Mouse (Mus musculus) stomach, embryonic 15.5 days (tissue): ENCODE results near the gene Atf2. TPM values are rescaled to one million over a fixed set of nuclear protein-coding genes. Genes with fewer than 3 reads are reported as not detected.
A peak's percentile ranks its signal among the peaks of the same experiment; 100 is the strongest.

ENCODE experiments used
- ATAC-seq: fragments of 200-750 bp; cut with Nextera tagmentation; 2 replicates; pipeline ENCODE4 v1.8.0; 2017; ENCODE audit warnings: low read depth, moderate number of reproducible peaks, moderate TSS enrichment; ENCODE audit not compliant: insufficient read depth, low FRiP score
- H3K27ac ChIP-seq: fragments of 300-500 bp; sonication (generic); 2 replicates; pipeline ENCODE4 v1.5.1; 2015; ENCODE audit warnings: mild to moderate bottlenecking, inconsistent platforms
- H3K27me3 ChIP-seq: fragments of 300-500 bp; sonication (generic); replicated peaks from 2 replicates; pipeline ENCODE4 v1.6.1; 2015; ENCODE audit warnings: inconsistent platforms
- H3K36me3 ChIP-seq: fragments of 300-500 bp; sonication (generic); 2 replicates; pipeline ENCODE4 v1.6.1; 2015; ENCODE audit warnings: inconsistent platforms
- H3K4me1 ChIP-seq: fragments of 300-500 bp; sonication (generic); 2 replicates; pipeline ENCODE4 v1.6.1; 2015; ENCODE audit warnings: inconsistent platforms
- H3K4me2 ChIP-seq: fragments of 300-500 bp; sonication (generic); 2 replicates; pipeline ENCODE4 v1.6.1; 2015; ENCODE audit warnings: mild to moderate bottlenecking, inconsistent platforms
- H3K4me3 ChIP-seq: fragments of 300-500 bp; sonication (generic); replicated peaks from 2 replicates; pipeline ENCODE4 v1.5.1; 2015; ENCODE audit warnings: inconsistent platforms
- H3K9ac ChIP-seq: fragments of 300-500 bp; sonication (generic); 2 replicates; pipeline ENCODE4 v1.6.1; 2015; ENCODE audit warnings: inconsistent platforms
- H3K9me3 ChIP-seq: fragments of 300-500 bp; sonication (generic); 2 replicates; pipeline ENCODE4 v1.6.1; 2016; ENCODE audit warnings: inconsistent platforms
- WGBS: fragments of 180-500 bp; shearing (Covaris S2); methylation state at CpG from one replicate; pipeline ENCODE4 v1.1.7; 2015; 5-methylcytosine and 5-hydroxymethylcytosine counted together
- polyA plus RNA-seq: library from polyadenylated mRNA; unstranded; fragments of >200 nt; fragmentation: Nextera tagmentation; extraction: Ambion mirVana; gene quantifications from 2 replicates; pipeline ENCODE4 v1.2.1, GENCODE M21; 2015

Atf2 gene
- polyA plus RNA-seq = 56.0 and 67.6 TPM in 2 replicates

GRCm38 (mm10) chr2:73892464-73893296 is at the start of gene Atf2:
TSS of gene Atf2 (minus strand) at chr2:73892639.
- Histone ChIP-seq H3K27me3 (no peaks in the 10 kb centered on the region), H3K4me1 (no peaks in the 10 kb centered on the region; the same call in 1 of the 2 replicates), H3K9me3 (no peaks in the 10 kb centered on the region), H3K4me3 (peak within 1 kb of the TSS; percentile 96), H3K9ac (peak within 1 kb of the TSS; percentile 98), H3K27ac (peak within 1 kb of the TSS; percentile 89), H3K4me2 (peak within 1 kb of the TSS; percentile 78), H3K36me3 (no peaks in the 10 kb centered on the region)
- WGBS = under 1% methylated on average over 62 of the region's 63 CpGs
- peak; percentile 96 for ATAC-seq

- H3K4me1 ChIP-seq = no peaks in the 10 kb centered on the region
- no peak overlapping the region for H3K27ac ChIP-seq
- no peak overlapping the region for H3K4me2 ChIP-seq
- no peak overlapping the region for H3K9ac ChIP-seq
- H3K4me3 ChIP-seq = no peak overlapping the region
- H3K9me3 ChIP-seq = no peaks in the 10 kb centered on the region
- H3K36me3 ChIP-seq = no peaks in the 10 kb centered on the region
- no peaks in the 10 kb centered on the region for H3K27me3 ChIP-seq
- WGBS = 50% methylated on average over 1 of the region's 1 CpGs
- ATAC-seq = no peak
These were observed 48.8 kb upstream of the Atf2 start for GRCm38 (mm10) chr2:73941281-73941680.

GRCm38 (mm10) chr2:73940471-73940870 is 48.0 kb upstream of the Atf2 start:
- 69% methylated on average over 7 of the region's 7 CpGs for WGBS
- H3K9ac ChIP-seq = no peak overlapping the region
- no peak overlapping the region for H3K4me3 ChIP-seq
- no peaks in the 10 kb centered on the region for H3K4me1 ChIP-seq
- H3K4me2 ChIP-seq = no peak overlapping the region
- no peak for ATAC-seq
- H3K27me3 ChIP-seq = no peaks in the 10 kb centered on the region
- H3K36me3 ChIP-seq = no peaks in the 10 kb centered on the region
- H3K9me3 ChIP-seq = no peaks in the 10 kb centered on the region
- H3K27ac ChIP-seq = no peak overlapping the region

- Histone ChIP-seq H3K9ac (no peak overlapping the region), H3K9me3 (no peaks in the 10 kb centered on the region), H3K27me3 (no peaks in the 10 kb centered on the region), H3K36me3 (no peaks in the 10 kb centered on the region), H3K4me3 (no peak overlapping the region), H3K4me2 (no peak overlapping the region), H3K4me1 (no peaks in the 10 kb centered on the region), H3K27ac (no peak overlapping the region)
- 78% methylated on average over 2 of the region's 2 CpGs for WGBS
- ATAC-seq = no peak
These were observed 46.5 kb upstream of the Atf2 start for GRCm38 (mm10) chr2:73938896-73939295.

GRCm38 (mm10) chr2:73932676-73933313 is 40.4 kb upstream of the Atf2 start:
- H3K27me3 ChIP-seq = no peaks in the 10 kb centered on the region
- 76% methylated on average over 8 of the region's 8 CpGs for WGBS
- no peak overlapping the region for H3K4me3 ChIP-seq
- no peak overlapping the region for H3K9ac ChIP-seq
- no peak overlapping the region for H3K4me2 ChIP-seq
- H3K27ac ChIP-seq = no peak overlapping the region
- no peak for ATAC-seq
- no peaks in the 10 kb centered on the region for H3K36me3 ChIP-seq
- no peaks in the 10 kb centered on the region for H3K4me1 ChIP-seq
- no peaks in the 10 kb centered on the region for H3K9me3 ChIP-seq

- Histone ChIP-seq H3K27me3 (no peaks in the 10 kb centered on the region), H3K27ac (no peak overlapping the region), H3K4me1 (no peaks in the 10 kb centered on the region), H3K9ac (no peak overlapping the region), H3K9me3 (no peaks in the 10 kb centered on the region), H3K4me2 (no peak overlapping the region), H3K36me3 (no peaks in the 10 kb centered on the region), H3K4me3 (no peak overlapping the region)
- ATAC-seq = peak; percentile 53; the same call in 1 of the 2 replicates
These were observed 35.3 kb upstream of the Atf2 start for GRCm38 (mm10) chr2:73927711-73928110.

- 59% methylated on average over 3 of the region's 3 CpGs for WGBS
- Histone ChIP-seq H3K36me3 (no peaks in the 10 kb centered on the region), H3K4me2 (no peak overlapping the region), H3K4me1 (no peaks in the 10 kb centered on the region), H3K9me3 (no peaks in the 10 kb centered on the region), H3K27ac (no peak overlapping the region), H3K4me3 (no peak overlapping the region), H3K9ac (no peak overlapping the region), H3K27me3 (no peaks in the 10 kb centered on the region)
- ATAC-seq = no peak
These were observed 33.1 kb upstream of the Atf2 start for GRCm38 (mm10) chr2:73925539-73925938.

- ATAC-seq = peak; percentile 43; the same call in 1 of the 2 replicates
- Histone ChIP-seq H3K4me1 (no peaks in the 10 kb centered on the region), H3K4me3 (no peak overlapping the region), H3K4me2 (no peak overlapping the region), H3K9ac (no peak overlapping the region), H3K27ac (no peak overlapping the region), H3K27me3 (no peaks in the 10 kb centered on the region), H3K36me3 (no peaks in the 10 kb centered on the region), H3K9me3 (no peaks in the 10 kb centered on the region)
- 18% methylated on average over 5 of the region's 5 CpGs for WGBS
These were observed 32.6 kb upstream of the Atf2 start for GRCm38 (mm10) chr2:73925089-73925488.

GRCm38 (mm10) chr2:73919642-73920041 is 27.2 kb upstream of the Atf2 start:
- Histone ChIP-seq H3K36me3 (no peaks in the 10 kb centered on the region), H3K4me2 (no peak overlapping the region), H3K4me3 (no peak overlapping the region), H3K27ac (no peak overlapping the region), H3K4me1 (no peaks in the 10 kb centered on the region), H3K9ac (no peak overlapping the region), H3K9me3 (no peaks in the 10 kb centered on the region), H3K27me3 (no peaks in the 10 kb centered on the region)
- WGBS = 63% methylated on average over 7 of the region's 7 CpGs
- no peak for ATAC-seq

- Histone ChIP-seq H3K4me1 (peaks cover 5% of the 10 kb centered on the region; the same call in 1 of the 2 replicates), H3K4me3 (no peak overlapping the region)
- WGBS = 66% methylated on average over 3 of the region's 3 CpGs
These were observed 19.8 kb upstream of the Atf2 start for GRCm38 (mm10) chr2:73912264-73912663.

GRCm38 (mm10) chr2:73911175-73911700 is 18.8 kb upstream of the Atf2 start, which contains the start of gene Atp5g3:
TSS of gene Atp5g3 (minus strand) at chr2:73911326.
- H3K27me3 ChIP-seq = no peaks in the 10 kb centered on the region
- H3K4me2 ChIP-seq = peak within 1 kb of the TSS; percentile 67
- H3K9me3 ChIP-seq = no peaks in the 10 kb centered on the region
- WGBS = under 1% methylated on average over 38 of the region's 38 CpGs
- peak within 1 kb of the TSS; percentile 89 for H3K27ac ChIP-seq
- H3K4me1 ChIP-seq = peaks cover 5% of the 10 kb centered on the region; the same call in 1 of the 2 replicates
- peak within 1 kb of the TSS; percentile 72 for H3K4me3 ChIP-seq
- H3K36me3 ChIP-seq = peaks cover 27% of the 10 kb centered on the region
- peak; percentile 94 for ATAC-seq
- H3K9ac ChIP-seq = peak within 1 kb of the TSS; percentile 90

More at GRCm38 (mm10) chr2:73912264-73912663, 19.8 kb upstream of the Atf2 start:
- Histone ChIP-seq H3K4me2 (no peak overlapping the region), H3K9ac (no peak overlapping the region), H3K9me3 (no peaks in the 10 kb centered on the region), H3K27ac (no peak overlapping the region), H3K27me3 (no peaks in the 10 kb centered on the region), H3K36me3 (peaks cover 19% of the 10 kb centered on the region)
- no peak for ATAC-seq
